Comparison of ENCODE assay signal across 28 mouse cellular contexts in the genomic region with DNA sequence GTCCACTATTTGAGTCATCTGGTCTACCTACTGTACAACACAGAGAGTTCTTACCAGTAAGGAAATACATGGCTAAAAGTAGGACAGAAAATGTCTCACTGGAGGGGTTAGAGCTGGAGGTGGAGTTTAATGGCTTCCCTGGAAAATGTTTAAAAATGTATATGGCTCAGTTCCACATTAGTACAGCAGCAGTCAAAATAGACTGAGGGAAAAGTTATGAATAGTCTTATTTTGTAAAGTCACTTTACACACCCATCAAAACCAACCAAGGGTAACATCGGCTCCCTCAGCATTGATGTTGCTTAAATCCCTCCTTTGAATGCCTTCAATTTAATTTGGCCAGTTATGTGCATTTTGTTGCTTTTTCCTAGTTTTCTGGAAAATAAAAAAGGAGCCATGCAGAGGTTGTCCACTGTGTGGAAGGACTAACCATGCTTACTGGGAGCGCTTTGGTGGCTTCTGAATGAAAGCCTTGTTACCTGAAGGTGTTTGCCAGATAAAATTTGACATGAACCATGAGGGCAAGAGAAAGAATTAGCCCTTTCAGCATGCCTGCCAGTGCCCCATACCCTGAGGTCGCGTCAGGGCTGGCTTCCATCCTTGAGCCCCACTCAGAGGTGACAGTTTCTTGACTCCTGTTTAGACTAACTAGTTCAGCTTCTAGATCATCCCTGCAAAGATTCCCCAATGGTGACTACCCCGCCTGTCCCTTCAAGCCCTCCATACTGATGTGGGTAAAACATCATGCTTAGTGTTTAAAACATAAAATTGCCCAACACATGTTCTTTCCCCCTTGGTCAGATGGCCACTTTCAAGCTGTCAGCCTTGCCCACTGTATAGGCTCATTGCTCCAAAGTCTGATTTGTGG.
DNase-seq lines count a peak whose midpoint lies in the region; ATAC-seq lines count a peak whose summit lies in the region.
"Had no signal": no experiment of that assay in that cellular context is flagged by ENCODE, and none has a peak within 500 bp of the region (broad histone marks: within the 10 kb centered on the region; RNA-seq: fewer than 3 reads in every experiment).

No protein-coding gene starts in this region.

- no peak overlapping the region for H3K4me3 ChIP-seq in heart, embryonic 11.5 days (ENCODE audit: low read depth, low read length)
- no peak overlapping the region for H3K4me3 ChIP-seq in embryonic facial prominence, embryonic 15.5 days (replicated peaks)
- H3K4me3 ChIP-seq in limb, embryonic 15.5 days = no peak overlapping the region
- H3K4me3 ChIP-seq: forebrain, embryonic 10.5 days; forebrain, embryonic 13.5 days; heart, embryonic 12.5 days; heart, embryonic 15.5 days; hindbrain, embryonic 10.5 days; hindbrain, embryonic 13.5 days had no signal

- H3K4me2 ChIP-seq in heart, embryonic 11.5 days = no peak overlapping the region
- no peak overlapping the region for H3K4me2 ChIP-seq in embryonic facial prominence, embryonic 15.5 days (replicated peaks)
- H3K4me2 ChIP-seq in limb, embryonic 15.5 days = no peak overlapping the region
- H3K4me2 ChIP-seq: forebrain, embryonic 13.5 days; heart, embryonic 12.5 days; heart, embryonic 15.5 days; hindbrain, embryonic 13.5 days had no signal

- H3K9me3 ChIP-seq in heart, embryonic 11.5 days (replicated peaks; ENCODE audit: control insufficient read depth, low read length) = no peaks in the 10 kb centered on the region
- no peaks in the 10 kb centered on the region for H3K9me3 ChIP-seq in embryonic facial prominence, embryonic 15.5 days (replicated peaks)
- no peaks in the 10 kb centered on the region for H3K9me3 ChIP-seq in limb, embryonic 15.5 days
- H3K9me3 ChIP-seq: forebrain, embryonic 10.5 days; forebrain, embryonic 13.5 days; heart, embryonic 12.5 days; heart, embryonic 15.5 days; hindbrain, embryonic 10.5 days; hindbrain, embryonic 13.5 days had no signal

- H3K27ac ChIP-seq in heart, embryonic 11.5 days (ENCODE audit: low read depth, low read length) = no peak overlapping the region
- no peak overlapping the region for H3K27ac ChIP-seq in embryonic facial prominence, embryonic 15.5 days (replicated peaks)
- H3K27ac ChIP-seq in limb, embryonic 15.5 days = peak overlapping the region; percentile 80
- H3K27ac ChIP-seq: forebrain, embryonic 10.5 days; forebrain, embryonic 13.5 days; heart, embryonic 15.5 days; hindbrain, embryonic 10.5 days; hindbrain, embryonic 13.5 days had no signal

- no peaks in the 10 kb centered on the region for H3K27me3 ChIP-seq in heart, embryonic 11.5 days (ENCODE audit: control insufficient read depth, insufficient read depth, low read length)
- H3K27me3 ChIP-seq in embryonic facial prominence, embryonic 15.5 days = no peaks in the 10 kb centered on the region
- no peaks in the 10 kb centered on the region for H3K27me3 ChIP-seq in limb, embryonic 15.5 days
- H3K27me3 ChIP-seq: forebrain, embryonic 13.5 days; heart, embryonic 12.5 days; heart, embryonic 15.5 days; hindbrain, embryonic 13.5 days had no signal

- H3K9ac ChIP-seq in heart, embryonic 11.5 days (ENCODE audit: low read depth, low read length) = no peak overlapping the region
- no peak overlapping the region for H3K9ac ChIP-seq in embryonic facial prominence, embryonic 15.5 days
- H3K9ac ChIP-seq in limb, embryonic 15.5 days = no peak overlapping the region
- H3K9ac ChIP-seq: forebrain, embryonic 13.5 days; heart, embryonic 12.5 days; heart, embryonic 15.5 days; hindbrain, embryonic 13.5 days had no signal

- DNase-seq in heart, adult 11 months = peak; percentile 81
- peak; percentile 3 for DNase-seq in 3T3-L1 (ENCODE audit: low read depth, low spot score)
- DNase-seq in thymus, postnatal 25 days = no peak
- no peak for DNase-seq in liver
- DNase-seq: adrenal gland, adult 8-10 months; adrenal gland, postnatal 25 days; cerebellum, adult 11-12 months; cerebellum, adult 8-10 months; cerebellum, postnatal 10 days; cerebellum, postnatal 36 days; embryo, embryonic 11 days; gastrocnemius, postnatal 10 days; gastrocnemius, postnatal 36 days; heart, postnatal 10 days; heart, postnatal 36 days had no signal

- no peak for ATAC-seq in heart, embryonic 11.5 days (replicated peaks; ENCODE audit: insufficient number of reproducible peaks, low FRiP score, low TSS enrichment)
- ATAC-seq in embryonic facial prominence, embryonic 15.5 days (ENCODE audit: insufficient number of reproducible peaks, low FRiP score, low TSS enrichment, low read depth) = peak; percentile 29
- ATAC-seq in limb, embryonic 15.5 days (ENCODE audit: insufficient number of reproducible peaks, low FRiP score, low TSS enrichment, low read depth) = peak; percentile 77
- ATAC-seq: activated CD4-positive, CD25-positive, alpha-beta regulatory T cell, adult 4 months; CD4-positive, CD25-positive, alpha-beta regulatory T cell, adult 4 months; forebrain, embryonic 13.5 days; forebrain, embryonic 16.5 days; hindbrain, embryonic 16.5 days had no signal

- 77% methylated on average over 5 of the region's 5 CpGs for WGBS in heart, embryonic 11.5 days (ENCODE audit: insufficient replicate concordance)
- WGBS in embryonic facial prominence, embryonic 15.5 days = 70% methylated on average over 5 of the region's 5 CpGs
- WGBS in limb, embryonic 15.5 days = 68% methylated on average over 5 of the region's 5 CpGs

- H3K4me1 ChIP-seq in heart, embryonic 11.5 days (ENCODE audit: control insufficient read depth, insufficient read depth, low read length) = 0 out of 2 replicates have a peak, but pooled peaks cover 3% of the 10 kb centered on the region
- no peaks in the 10 kb centered on the region for H3K4me1 ChIP-seq in embryonic facial prominence, embryonic 15.5 days
- peaks cover 5% of the 10 kb centered on the region; the same call in 1 of the 2 replicates for H3K4me1 ChIP-seq in limb, embryonic 15.5 days
- H3K4me1 ChIP-seq: forebrain, embryonic 10.5 days; forebrain, embryonic 13.5 days; hindbrain, embryonic 10.5 days; hindbrain, embryonic 13.5 days had no signal

- no peaks in the 10 kb centered on the region for H3K36me3 ChIP-seq in heart, embryonic 11.5 days (ENCODE audit: control insufficient read depth, insufficient read depth, low read length)
- H3K36me3 ChIP-seq in embryonic facial prominence, embryonic 15.5 days = no peaks in the 10 kb centered on the region
- H3K36me3 ChIP-seq in limb, embryonic 15.5 days = no peaks in the 10 kb centered on the region
- H3K36me3 ChIP-seq: forebrain, embryonic 10.5 days; heart, embryonic 12.5 days; heart, embryonic 15.5 days; hindbrain, embryonic 10.5 days; hindbrain, embryonic 13.5 days had no signal

Comparison
In these comparisons a context has a peak if more than half of its experiments do, and no peak if none do; other contexts are left out.
1. DNase-seq: peak in heart, adult 11 months (single experiment) and 3T3-L1 (single experiment); none in thymus, postnatal 25 days (single experiment) and liver (single experiment).